Mouse (Mus musculus): ENCODE measurements around the gene Hlcs.

Hlcs gene

GRCm38 (mm10) chr16:94162000-94162399 lies 151.4 kb downstream of the Hlcs start:
- DNase-seq (ENCODE audit: low spot score): no peak

DNA sequence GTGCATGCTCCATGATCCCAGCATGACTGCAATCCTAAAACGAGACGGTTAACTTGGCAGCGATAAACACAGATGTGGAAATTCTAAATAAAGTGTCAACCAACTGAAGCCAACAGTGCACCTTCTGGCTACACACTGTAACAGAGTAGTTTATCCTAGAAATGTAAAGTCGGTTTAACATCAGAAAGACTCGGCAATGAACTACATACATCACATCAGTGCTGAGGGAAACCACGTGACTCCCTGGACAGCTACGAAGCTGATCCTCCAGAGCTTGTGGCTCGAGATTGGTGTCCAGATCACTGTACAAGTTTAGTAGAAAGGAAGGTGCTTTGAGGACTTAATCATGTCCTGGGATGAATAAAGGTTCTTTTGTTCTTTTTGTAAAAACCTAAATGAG lies 155.6 kb downstream of the Hlcs start:
- DNase-seq (ENCODE audit: low spot score): no peak

- no peak for DNase-seq (ENCODE audit: low spot score)
These were observed 158.2 kb downstream of the Hlcs start for GRCm38 (mm10) chr16:94155041-94155653.

GRCm38 (mm10) chr16:94150125-94151103 lies 163.0 kb downstream of the Hlcs start:
- DNase-seq (ENCODE audit: low spot score): no peak

DNA sequence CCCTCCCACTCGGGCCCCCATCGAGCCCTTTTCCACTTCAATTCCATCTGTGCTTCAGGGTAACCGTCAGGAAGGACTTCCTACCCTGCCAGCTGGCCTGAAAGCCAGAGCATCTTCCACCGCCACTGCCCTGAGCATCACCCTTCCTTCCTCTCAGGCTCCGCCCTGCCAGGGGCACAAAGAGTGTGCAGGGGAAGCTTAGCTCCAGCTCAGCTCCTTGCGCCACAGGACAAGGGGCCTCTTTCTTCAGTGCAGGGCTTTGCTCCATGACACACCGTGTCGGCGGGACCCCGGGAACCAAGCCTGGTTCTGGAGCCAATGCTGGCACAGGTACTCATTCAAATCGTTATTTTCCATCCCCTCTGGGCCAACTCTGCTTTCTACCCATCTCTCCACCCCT lies 165.2 kb downstream of the Hlcs start:
- DNase-seq (ENCODE audit: low spot score): no peak

DNA sequence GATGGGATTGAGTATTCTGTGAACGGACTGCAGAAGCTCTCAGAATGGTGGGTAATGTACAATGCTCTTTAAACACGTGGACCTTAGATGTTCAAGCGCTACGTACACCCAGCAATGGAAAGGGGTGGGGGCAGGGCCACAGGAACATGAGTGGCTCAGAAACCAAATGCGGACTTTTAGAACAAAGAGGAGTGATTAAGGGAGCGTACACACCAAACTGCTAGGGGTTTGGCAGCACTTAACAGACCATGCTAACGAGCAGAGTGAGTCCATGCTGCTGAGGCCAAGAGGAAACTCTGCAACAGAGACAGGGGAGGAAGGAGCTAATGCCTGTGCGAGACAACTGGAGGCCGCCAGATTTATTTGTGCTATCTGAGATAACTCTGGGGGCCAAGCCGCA lies 170.0 kb downstream of the Hlcs start:
- no peak for DNase-seq (ENCODE audit: low spot score)

DNA sequence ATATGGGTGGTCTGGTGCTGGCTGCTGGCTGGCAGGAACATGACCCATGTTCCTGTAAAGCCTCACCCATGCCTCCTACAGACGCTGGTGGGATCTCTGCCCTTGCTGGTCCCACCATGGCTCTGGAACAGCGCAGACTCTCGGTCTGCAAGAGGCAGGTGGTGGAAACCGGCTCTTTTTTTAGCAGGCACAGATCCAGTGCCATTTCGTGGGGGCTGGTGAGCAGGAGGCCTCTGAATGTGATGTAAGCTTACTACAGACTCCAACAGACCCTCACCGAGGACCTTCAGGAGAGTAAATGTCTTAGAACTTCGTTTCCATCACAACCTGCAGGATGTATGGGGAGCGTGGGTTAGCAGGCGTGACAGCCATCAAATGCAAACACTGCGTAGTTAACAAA lies 172.6 kb downstream of the Hlcs start:
- no peak for DNase-seq (ENCODE audit: low spot score)

- no peak for DNase-seq (ENCODE audit: low spot score)
These were observed 179.2 kb downstream of the Hlcs start for GRCm38 (mm10) chr16:94134218-94134617.

- DNase-seq (ENCODE audit: low spot score): no peak
These were observed 185.0 kb downstream of the Hlcs start for GRCm38 (mm10) chr16:94128236-94128835.

DNA sequence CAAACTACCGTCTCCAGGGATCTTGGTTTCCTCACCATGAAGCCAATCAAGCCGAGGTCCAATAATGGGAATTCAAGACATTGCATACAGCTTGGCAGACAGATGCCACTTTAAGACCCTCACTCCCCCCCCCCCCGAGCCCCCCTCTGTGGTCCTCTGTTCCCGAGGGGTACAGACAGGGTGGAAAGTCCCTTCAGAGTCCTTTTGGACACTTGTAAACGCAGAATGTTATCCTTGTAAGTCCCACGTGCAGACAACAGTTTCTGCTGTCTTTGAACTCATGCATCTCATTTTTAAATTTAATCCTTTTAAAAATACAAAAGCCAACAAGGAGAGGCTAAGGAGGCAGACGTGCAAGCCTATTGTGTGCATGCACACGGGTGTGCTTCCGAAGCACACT lies 187.2 kb downstream of the Hlcs start:
- no peak for DNase-seq (ENCODE audit: low spot score)

- DNase-seq (ENCODE audit: low spot score): no peak
These were observed 188.0 kb downstream of the Hlcs start for GRCm38 (mm10) chr16:94125172-94125981.

DNA sequence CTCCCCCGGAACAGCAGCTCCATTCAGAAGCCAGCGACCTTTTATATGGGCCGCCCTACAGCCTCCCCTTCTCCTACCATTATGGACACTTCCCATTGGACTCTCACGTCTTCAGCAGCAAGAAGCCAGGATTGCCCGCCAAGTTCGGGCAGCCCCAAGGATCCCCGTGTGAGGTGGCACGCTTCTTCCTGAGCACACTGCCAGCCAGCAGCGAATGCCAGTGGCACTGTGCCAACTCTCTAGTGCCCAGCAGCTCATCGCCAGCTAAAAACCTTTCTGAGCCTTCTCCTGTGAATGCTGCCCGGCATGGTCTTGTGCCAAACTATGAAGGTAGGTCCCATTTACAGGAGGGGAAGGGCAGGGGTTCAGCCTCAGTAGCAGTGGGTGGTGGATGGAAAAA lies 190.1 kb downstream of the Hlcs start:
- no peak for DNase-seq (ENCODE audit: low spot score)

DNA sequence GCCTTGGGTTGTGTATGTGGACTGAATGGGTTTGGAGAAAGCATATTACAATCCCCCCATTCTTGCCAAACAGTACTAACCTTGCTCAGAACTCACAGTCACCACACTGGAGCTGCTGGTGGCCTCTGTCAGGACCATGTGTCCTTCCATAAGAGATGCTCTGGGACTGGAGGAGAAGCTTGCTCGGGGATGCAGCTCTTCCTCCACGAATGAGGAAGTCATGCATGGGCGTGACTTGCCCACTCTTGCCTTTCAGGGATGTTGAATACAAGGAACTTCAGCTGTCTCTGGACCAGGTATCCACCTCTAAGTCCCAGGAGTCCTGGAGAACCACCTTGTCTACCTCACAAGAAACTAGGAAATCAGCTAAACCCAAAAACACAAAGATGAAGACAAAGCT lies 191.0 kb downstream of the Hlcs start:
- DNase-seq (ENCODE audit: low spot score): no peak

GRCm38 (mm10) chr16:94118394-94118793 lies 195.0 kb downstream of the Hlcs start:
- no peak for DNase-seq (ENCODE audit: low spot score)

- DNase-seq (ENCODE audit: low spot score): no peak
These were observed 196.0 kb downstream of the Hlcs start for GRCm38 (mm10) chr16:94117333-94117732.

GRCm38 (mm10) chr16:94114693-94115092 lies 198.7 kb downstream of the Hlcs start:
- no peak for DNase-seq (ENCODE audit: low spot score)

DNA sequence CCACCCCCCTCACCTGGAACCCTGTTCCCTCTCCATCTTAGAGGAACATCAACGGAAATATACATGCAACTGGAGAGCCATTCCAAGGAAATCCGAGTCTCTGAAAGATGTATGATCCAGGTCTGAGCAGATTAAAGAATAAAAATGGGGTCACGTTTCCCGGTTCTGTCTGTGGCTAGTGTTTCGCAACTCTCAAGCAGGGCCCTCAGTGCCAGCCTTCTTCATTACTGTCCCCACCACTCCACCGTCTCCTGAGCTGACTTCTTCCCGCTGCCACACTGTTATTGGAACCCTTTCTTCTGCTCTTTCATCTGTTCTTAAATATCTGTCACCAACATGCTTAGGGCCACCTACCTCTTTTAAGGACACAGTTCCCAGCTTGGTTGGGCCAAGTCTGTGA lies 200.2 kb downstream of the Hlcs start:
- no peak for DNase-seq (ENCODE audit: low spot score)

GRCm38 (mm10) chr16:94097724-94098455 lies 215.5 kb downstream of the Hlcs start:
- DNase-seq (ENCODE audit: low spot score): no peak

DNA sequence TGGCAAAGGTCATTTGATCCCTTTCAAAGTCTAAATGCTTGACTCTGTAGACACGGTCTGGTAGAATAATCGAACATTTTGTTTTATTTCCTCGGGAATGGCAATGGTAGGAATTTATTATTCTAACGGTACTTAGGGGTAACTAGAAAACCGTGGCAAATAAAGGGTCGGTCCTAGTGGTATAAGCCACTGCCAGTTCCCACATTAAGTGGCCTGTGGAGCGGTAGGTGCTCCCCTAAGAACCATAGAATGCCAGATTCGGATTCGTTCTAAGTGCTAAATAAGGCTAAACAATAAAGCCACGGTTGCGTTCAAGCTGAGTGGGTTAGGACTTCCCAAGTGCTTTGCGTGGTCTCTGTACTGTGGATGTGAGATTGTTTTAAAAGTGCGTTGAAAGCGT lies 216.9 kb downstream of the Hlcs start:
- no peak for DNase-seq (ENCODE audit: low spot score)

- DNase-seq (ENCODE audit: low spot score): no peak
These were observed 218.1 kb downstream of the Hlcs start for GRCm38 (mm10) chr16:94095109-94095822.

All from yolk sac, embryonic 10.5 days (tissue).